Mouse (Mus musculus) cerebellum, adult 2 months (tissue): Measurements from ENCODE around the gene Nptx1. TPM values are rescaled to one million over a fixed set of nuclear protein-coding genes. Genes with fewer than 3 reads are reported as not detected.
A peak's percentile ranks its signal among the peaks of the same experiment; 100 is the strongest.

ENCODE experiments used
- DNase-seq, 2 experiments: peaks; one replicate each; pipeline ENCODE4 v3.0.0; 2021
- H3K27ac ChIP-seq: fragments of 200-500 bp; 2 replicates; pipeline ENCODE4 v1.5.1; 2012; ENCODE audit warnings: low read length, control low read depth, inconsistent platforms; ENCODE audit not compliant: insufficient read depth
- H3K27me3 ChIP-seq: fragments of 200-500 bp; 2 replicates; pipeline ENCODE4 v1.6.1; 2012; ENCODE audit warnings: inconsistent platforms, mild to moderate bottlenecking, low read length, moderate library complexity; ENCODE audit not compliant: control insufficient read depth, insufficient read depth
- H3K4me1 ChIP-seq: fragments of 200-500 bp; 2 replicates; pipeline ENCODE4 v1.6.1; 2011; ENCODE audit warnings: low read length; ENCODE audit not compliant: control insufficient read depth, insufficient read depth
- H3K4me3 ChIP-seq: fragments of 200-500 bp; replicated peaks from 2 replicates; pipeline ENCODE3; 2011; ENCODE audit warnings: mild to moderate bottlenecking, low read depth, low read length, control low read depth; ENCODE audit not compliant: insufficient read depth
- CTCF ChIP-seq: fragments of 200-500 bp; IDR thresholded peaks from 2 replicates; pipeline ENCODE4 v1.5.1; 2011; ENCODE audit warnings: low read depth, mild to moderate bottlenecking, control low read depth, low read length, moderate library complexity, borderline replicate concordance; ENCODE audit not compliant: insufficient read depth
- POLR2A ChIP-seq: fragments of 200-500 bp; IDR thresholded peaks from 2 replicates; pipeline ENCODE4 v1.6.1; 2011; ENCODE audit warnings: low read length, control low read depth, borderline replicate concordance; ENCODE audit not compliant: insufficient read depth
- WGBS: fragments of 180-500 bp; shearing (Covaris S2); methylation state at CpG from one replicate; pipeline ENCODE4 v1.1.7; 2018; 5-methylcytosine and 5-hydroxymethylcytosine counted together
- polyA plus RNA-seq: library from polyadenylated mRNA; depleted of rRNA; stranded (reverse); fragments of >200 nt; gene quantifications from 2 replicates; pipeline ENCODE4 v1.2.3, GENCODE M21; 2012

Gene Nptx1
- polyA plus RNA-seq, 1 experiment = 200 TPM

GRCm38 (mm10) chr11:119519387-119519786 lies 28.2 kb downstream of the Nptx1 start:
- Histone ChIP-seq H3K27ac (no peak overlapping the region), H3K4me1 (peaks cover 84% of the 10 kb centered on the region), H3K27me3 (no peaks in the 10 kb centered on the region), H3K4me3 (no peak overlapping the region)
- peak in 1 of 2 experiments; percentile 50 for DNase-seq
- 79% methylated on average over 1 of the region's 1 CpGs for WGBS
- no peak for TF ChIP-seq CTCF
- TF ChIP-seq POLR2A = no peak

GRCm38 (mm10) chr11:119516677-119517361 lies 30.7 kb downstream of the Nptx1 start:
- TF ChIP-seq CTCF (peak; percentile 27; the same call in 1 of the 2 replicates), POLR2A (no peak)
- H3K4me3 ChIP-seq = no peak overlapping the region
- H3K4me1 ChIP-seq = peaks cover 77% of the 10 kb centered on the region
- DNase-seq = peak; percentile 65 to 73
- peak overlapping the region; percentile 81 for H3K27ac ChIP-seq
- WGBS = 19% methylated on average over 12 of the region's 12 CpGs
- no peaks in the 10 kb centered on the region for H3K27me3 ChIP-seq

- no peak overlapping the region for H3K4me3 ChIP-seq
- H3K27me3 ChIP-seq = no peaks in the 10 kb centered on the region
- 33% methylated on average over 16 of the region's 16 CpGs for WGBS
- TF ChIP-seq CTCF (no peak), POLR2A (no peak)
- peaks cover 73% of the 10 kb centered on the region for H3K4me1 ChIP-seq
- H3K27ac ChIP-seq = peak overlapping the region; percentile 81
- DNase-seq = peak in 1 of 2 experiments; percentile 50
Observed at GRCm38 (mm10) chr11:119515823-119516676, 31.5 kb downstream of the Nptx1 start.

GRCm38 (mm10) chr11:119514967-119515636 lies 32.5 kb downstream of the Nptx1 start:
- H3K27me3 ChIP-seq = no peaks in the 10 kb centered on the region
- H3K27ac ChIP-seq = peak overlapping the region; percentile 81
- H3K4me1 ChIP-seq = peaks cover 66% of the 10 kb centered on the region
- TF ChIP-seq POLR2A (peak; percentile 49; the same call in 1 of the 2 replicates), CTCF (peak; percentile 56)
- peak; percentile 98 for DNase-seq
- 3% methylated on average over 21 of the region's 21 CpGs for WGBS
- H3K4me3 ChIP-seq = peak overlapping the region; percentile 6

- DNase-seq = peak; percentile 87 to 93
- no peak for TF ChIP-seq CTCF
- no peak; the same call in 1 of the 2 replicates for TF ChIP-seq POLR2A
- 9% methylated on average over 16 of the region's 16 CpGs for WGBS
- H3K27me3 ChIP-seq = no peaks in the 10 kb centered on the region
- peak overlapping the region; percentile 81 for H3K27ac ChIP-seq
- H3K4me3 ChIP-seq = peak overlapping the region; percentile 15
- peaks cover 59% of the 10 kb centered on the region for H3K4me1 ChIP-seq
Observed at GRCm38 (mm10) chr11:119514108-119514860, 33.3 kb downstream of the Nptx1 start.

- no peak overlapping the region for H3K4me3 ChIP-seq
- no peak for DNase-seq
- H3K27me3 ChIP-seq = no peaks in the 10 kb centered on the region
- WGBS = 57% methylated on average over 9 of the region's 9 CpGs
- no peak overlapping the region for H3K27ac ChIP-seq
- H3K4me1 ChIP-seq = peaks cover 51% of the 10 kb centered on the region
- no peak for TF ChIP-seq POLR2A
- no peak for TF ChIP-seq CTCF
Observed at GRCm38 (mm10) chr11:119513038-119513659, 34.4 kb downstream of the Nptx1 start.
